Mouse (Mus musculus): ENCODE results near the gene Prkg1. TPM values are rescaled to one million over a fixed set of nuclear protein-coding genes. Genes with fewer than 3 reads are reported as not detected.
A peak's percentile ranks its signal among the peaks of the same experiment; 100 is the strongest.

Prkg1 gene
- polyA plus RNA-seq, 1 experiment from 2014 or later, result 3.2 TPM

- H3K36me3 ChIP-seq, result no peaks in the 10 kb centered on the region
- 94% methylated on average over 4 of the region's 4 CpGs for WGBS
Observed at GRCm38 (mm10) chr19:31564329-31564728, 200.5 kb downstream of the Prkg1 start.

GRCm38 (mm10) chr19:31546063-31546462 lies 218.8 kb downstream of the Prkg1 start:
- Histone ChIP-seq H3K4me3 (no peak overlapping the region), H3K36me3 (no peaks in the 10 kb centered on the region), H3K9me3 (replicated peaks) (no peaks in the 10 kb centered on the region), H3K4me1 (no peaks in the 10 kb centered on the region), H3K27ac (replicated peaks) (no peak overlapping the region), H3K27me3 (ENCODE audit: low read depth, poor library complexity, severe bottlenecking) (no peaks in the 10 kb centered on the region)
- WGBS, result 83% methylated on average over 5 of the region's 5 CpGs
- DNase-seq (ENCODE audit: low spot score), result no peak

More at GRCm38 (mm10) chr19:31564329-31564728, 200.5 kb downstream of the Prkg1 start:
- H3K4me1 ChIP-seq, result no peaks in the 10 kb centered on the region
- no peak overlapping the region for H3K27ac ChIP-seq (replicated peaks)
- no peak for DNase-seq (ENCODE audit: low spot score)
- H3K4me3 ChIP-seq, result no peak overlapping the region
- no peaks in the 10 kb centered on the region for H3K27me3 ChIP-seq (ENCODE audit: low read depth, poor library complexity, severe bottlenecking)
- H3K9me3 ChIP-seq (replicated peaks), result no peaks in the 10 kb centered on the region

- Histone ChIP-seq H3K9me3 (replicated peaks) (no peaks in the 10 kb centered on the region), H3K4me1 (peaks cover 11% of the 10 kb centered on the region), H3K27me3 (ENCODE audit: low read depth, poor library complexity, severe bottlenecking) (no peaks in the 10 kb centered on the region), H3K27ac (replicated peaks) (no peak overlapping the region), H3K4me3 (no peak overlapping the region), H3K36me3 (no peaks in the 10 kb centered on the region)
- peak; percentile 19 for DNase-seq (ENCODE audit: low spot score)
- 63% methylated on average over 7 of the region's 7 CpGs for WGBS
Observed at GRCm38 (mm10) chr19:31531249-31531740, 233.5 kb downstream of the Prkg1 start.

GRCm38 (mm10) chr19:31530616-31531015 lies 234.2 kb downstream of the Prkg1 start:
- no peak overlapping the region for H3K27ac ChIP-seq (replicated peaks)
- H3K27me3 ChIP-seq (ENCODE audit: low read depth, poor library complexity, severe bottlenecking), result no peaks in the 10 kb centered on the region
- no peaks in the 10 kb centered on the region for H3K9me3 ChIP-seq (replicated peaks)
- 69% methylated on average over 5 of the region's 5 CpGs for WGBS
- H3K36me3 ChIP-seq, result no peaks in the 10 kb centered on the region
- no peak for DNase-seq (ENCODE audit: low spot score)
- H3K4me1 ChIP-seq, result peaks cover 11% of the 10 kb centered on the region
- no peak overlapping the region for H3K4me3 ChIP-seq

- 67% methylated on average over 4 of the region's 4 CpGs for WGBS
Observed at GRCm38 (mm10) chr19:31529890-31530289, 234.9 kb downstream of the Prkg1 start.

GRCm38 (mm10) chr19:31514490-31514889 lies 250.3 kb downstream of the Prkg1 start:
- 72% methylated on average over 2 of the region's 2 CpGs for WGBS
- H3K4me3 ChIP-seq, result no peak overlapping the region
- no peaks in the 10 kb centered on the region for H3K36me3 ChIP-seq
- no peaks in the 10 kb centered on the region for H3K4me1 ChIP-seq
- no peak for DNase-seq (ENCODE audit: low spot score)
- H3K27me3 ChIP-seq (ENCODE audit: low read depth, poor library complexity, severe bottlenecking), result no peaks in the 10 kb centered on the region
- H3K9me3 ChIP-seq (replicated peaks), result no peaks in the 10 kb centered on the region
- no peak overlapping the region for H3K27ac ChIP-seq (replicated peaks)

More at GRCm38 (mm10) chr19:31529890-31530289, 234.9 kb downstream of the Prkg1 start:
- Histone ChIP-seq H3K27ac (replicated peaks) (no peak overlapping the region), H3K4me3 (no peak overlapping the region), H3K27me3 (ENCODE audit: low read depth, poor library complexity, severe bottlenecking) (no peaks in the 10 kb centered on the region), H3K36me3 (no peaks in the 10 kb centered on the region), H3K4me1 (peaks cover 11% of the 10 kb centered on the region), H3K9me3 (replicated peaks) (no peaks in the 10 kb centered on the region)
- DNase-seq (ENCODE audit: low spot score), result no peak

GRCm38 (mm10) chr19:31507831-31508230 lies 257.0 kb downstream of the Prkg1 start:
- WGBS, result 83% methylated on average over 3 of the region's 3 CpGs
- no peak for DNase-seq (ENCODE audit: low spot score)

GRCm38 (mm10) chr19:31506296-31506695 lies 258.5 kb downstream of the Prkg1 start:
- DNase-seq (ENCODE audit: low spot score), result no peak
- no peaks in the 10 kb centered on the region for H3K27me3 ChIP-seq (ENCODE audit: low read depth, poor library complexity, severe bottlenecking)
- 89% methylated on average over 2 of the region's 2 CpGs for WGBS
- no peaks in the 10 kb centered on the region for H3K9me3 ChIP-seq (replicated peaks)
- H3K4me1 ChIP-seq, result no peaks in the 10 kb centered on the region
- H3K27ac ChIP-seq (replicated peaks), result no peak overlapping the region
- no peak overlapping the region for H3K4me3 ChIP-seq
- H3K36me3 ChIP-seq, result no peaks in the 10 kb centered on the region

More at GRCm38 (mm10) chr19:31507831-31508230, 257.0 kb downstream of the Prkg1 start:
- Histone ChIP-seq H3K9me3 (replicated peaks) (no peaks in the 10 kb centered on the region), H3K36me3 (no peaks in the 10 kb centered on the region), H3K27me3 (ENCODE audit: low read depth, poor library complexity, severe bottlenecking) (no peaks in the 10 kb centered on the region), H3K27ac (replicated peaks) (no peak overlapping the region), H3K4me3 (no peak overlapping the region), H3K4me1 (no peaks in the 10 kb centered on the region)

GRCm38 (mm10) chr19:31505041-31505440 lies 259.8 kb downstream of the Prkg1 start:
- H3K36me3 ChIP-seq, result no peaks in the 10 kb centered on the region
- no peaks in the 10 kb centered on the region for H3K9me3 ChIP-seq (replicated peaks)
- H3K4me1 ChIP-seq, result no peaks in the 10 kb centered on the region
- no peaks in the 10 kb centered on the region for H3K27me3 ChIP-seq (ENCODE audit: low read depth, poor library complexity, severe bottlenecking)
- H3K4me3 ChIP-seq, result no peak overlapping the region
- H3K27ac ChIP-seq (replicated peaks), result no peak overlapping the region
- WGBS, result 95% methylated on average over 2 of the region's 2 CpGs
- DNase-seq (ENCODE audit: low spot score), result no peak

GRCm38 (mm10) chr19:31497386-31497785 lies 267.4 kb downstream of the Prkg1 start:
- H3K4me1 ChIP-seq, result no peaks in the 10 kb centered on the region
- H3K27ac ChIP-seq (replicated peaks), result no peak overlapping the region
- WGBS, result 91% methylated on average over 4 of the region's 4 CpGs
- DNase-seq (ENCODE audit: low spot score), result no peak
- H3K4me3 ChIP-seq, result no peak overlapping the region
- H3K36me3 ChIP-seq, result no peaks in the 10 kb centered on the region
- H3K9me3 ChIP-seq (replicated peaks), result no peaks in the 10 kb centered on the region
- no peaks in the 10 kb centered on the region for H3K27me3 ChIP-seq (ENCODE audit: low read depth, poor library complexity, severe bottlenecking)

- no peaks in the 10 kb centered on the region for H3K27me3 ChIP-seq (ENCODE audit: low read depth, poor library complexity, severe bottlenecking)
- WGBS, result 79% methylated on average over 4 of the region's 4 CpGs
- no peaks in the 10 kb centered on the region for H3K36me3 ChIP-seq
- H3K4me1 ChIP-seq, result no peaks in the 10 kb centered on the region
- no peak for DNase-seq (ENCODE audit: low spot score)
- no peaks in the 10 kb centered on the region for H3K9me3 ChIP-seq (replicated peaks)
- no peak overlapping the region for H3K27ac ChIP-seq (replicated peaks)
- H3K4me3 ChIP-seq, result no peak overlapping the region
Observed at GRCm38 (mm10) chr19:31489606-31490005, 275.2 kb downstream of the Prkg1 start.

GRCm38 (mm10) chr19:31471766-31472165 lies 293.1 kb downstream of the Prkg1 start:
- no peak for DNase-seq (ENCODE audit: low spot score)
- Histone ChIP-seq H3K27me3 (ENCODE audit: low read depth, poor library complexity, severe bottlenecking) (no peaks in the 10 kb centered on the region), H3K9me3 (replicated peaks) (no peaks in the 10 kb centered on the region), H3K36me3 (no peaks in the 10 kb centered on the region), H3K27ac (replicated peaks) (no peak overlapping the region), H3K4me1 (no peaks in the 10 kb centered on the region), H3K4me3 (no peak overlapping the region)
- 59% methylated on average over 1 of the region's 1 CpGs for WGBS

- Histone ChIP-seq H3K9me3 (replicated peaks) (no peaks in the 10 kb centered on the region), H3K36me3 (no peaks in the 10 kb centered on the region), H3K27ac (replicated peaks) (no peak overlapping the region), H3K4me3 (no peak overlapping the region), H3K27me3 (ENCODE audit: low read depth, poor library complexity, severe bottlenecking) (no peaks in the 10 kb centered on the region), H3K4me1 (no peaks in the 10 kb centered on the region)
- DNase-seq (ENCODE audit: low spot score), result no peak
Observed at GRCm38 (mm10) chr19:31460188-31460587, 304.6 kb downstream of the Prkg1 start.

- H3K36me3 ChIP-seq, result no peaks in the 10 kb centered on the region
- H3K27me3 ChIP-seq (ENCODE audit: low read depth, poor library complexity, severe bottlenecking), result no peaks in the 10 kb centered on the region
- H3K4me1 ChIP-seq, result no peaks in the 10 kb centered on the region
- WGBS, result 90% methylated on average over 1 of the region's 1 CpGs
- DNase-seq (ENCODE audit: low spot score), result no peak
- H3K4me3 ChIP-seq, result no peak overlapping the region
- no peak overlapping the region for H3K27ac ChIP-seq (replicated peaks)
- no peaks in the 10 kb centered on the region for H3K9me3 ChIP-seq (replicated peaks)
Observed at GRCm38 (mm10) chr19:31444101-31444500, 320.7 kb downstream of the Prkg1 start.

All from midbrain, embryonic 10.5 days (tissue).